Mouse (Mus musculus): ENCODE measurements around the gene A730071L15Rik.

- TF ChIP-seq GATA1 (IDR thresholded peaks at IDR 0.05; ENCODE audit: borderline replicate concordance, low read length) (no peak), FLI1 (IDR thresholded peaks at IDR 0.05; ENCODE audit: low read length) (no peak)
These were observed 33.5 kb upstream of the A730071L15Rik start for GRCm38 (mm10) chr11:6166351-6166750.
